Mouse (Mus musculus): ENCODE data around the gene Tmem110.

Gene Tmem110

DNA sequence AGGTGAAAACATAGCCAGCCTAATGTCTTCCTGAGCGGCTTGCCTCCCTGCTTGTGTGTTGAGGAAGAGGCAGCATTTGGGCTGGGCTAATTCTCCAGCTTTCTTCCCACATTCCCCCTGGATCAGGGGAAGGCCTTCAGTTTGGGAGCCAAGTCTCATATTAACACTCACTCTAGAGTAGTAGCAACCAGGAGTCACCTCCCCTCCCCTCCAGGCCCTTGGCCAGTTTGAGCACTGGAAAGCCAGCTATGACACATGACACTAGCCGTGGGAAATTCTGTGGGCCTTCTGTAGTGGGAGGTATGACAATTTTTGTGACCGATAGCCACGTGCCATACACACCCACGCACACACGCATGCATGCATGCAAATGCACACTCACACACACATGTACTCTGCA is 80.6 kb downstream of the Tmem110 start:
- no peak for DNase-seq

DNA sequence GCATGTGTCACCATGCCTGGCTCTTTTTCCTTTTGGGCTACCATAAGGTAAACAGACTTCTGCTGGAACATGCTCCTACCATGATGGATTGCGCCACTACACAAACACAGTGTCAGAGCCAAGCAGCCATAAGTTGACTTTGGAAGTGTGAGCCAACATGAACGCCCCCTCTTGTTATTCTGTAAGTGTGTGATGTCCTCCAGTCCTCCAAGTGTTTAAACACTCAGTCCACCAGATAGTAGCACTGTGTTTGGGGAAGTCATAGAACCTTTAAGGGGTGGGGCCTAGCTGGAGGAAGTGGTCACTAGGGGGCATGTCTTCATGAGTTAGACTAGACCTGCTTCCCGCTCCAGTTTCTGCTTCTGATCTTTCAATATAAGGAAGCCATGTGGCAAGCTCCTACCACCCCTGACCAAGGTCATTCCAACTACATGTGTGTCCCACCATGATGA is 82.5 kb downstream of the Tmem110 start:
- DNase-seq: peak; percentile 49 to 56

GRCm38 (mm10) chr14:30911141-30911540 is 85.8 kb downstream of the Tmem110 start:
- no peak for DNase-seq

- DNase-seq: no peak
These were observed 87.3 kb downstream of the Tmem110 start for GRCm38 (mm10) chr14:30912641-30913040.

GRCm38 (mm10) chr14:30913404-30913803 is 88.0 kb downstream of the Tmem110 start:
- DNase-seq: no peak

- DNase-seq: no peak
These were observed 91.1 kb downstream of the Tmem110 start for GRCm38 (mm10) chr14:30916516-30916915.

GRCm38 (mm10) chr14:30922053-30922670 is 96.8 kb downstream of the Tmem110 start:
- DNase-seq: no peak

- DNase-seq: no peak
These were observed 98.2 kb downstream of the Tmem110 start, which contains the start of gene Itih3 for GRCm38 (mm10) chr14:30923375-30924105. Itih3 (minus strand) TSS chr14:30923760.

- DNase-seq: no peak
These were observed 100.1 kb downstream of the Tmem110 start for GRCm38 (mm10) chr14:30925492-30925891.

Measured in B cell, adult 2 months (primary cell).